Mouse (Mus musculus) 3T3-L1 (cell line): ENCODE results near the gene Alg9.
A peak's percentile ranks its signal among the peaks of the same experiment; 100 is the strongest.
"Not testable (repeated sequence)": the region's sequence is repeated elsewhere in the genome, so short reads cannot be mapped to it uniquely, and the experiment has no call there.

Experiments
- DNase-seq: peaks from one replicate; pipeline ENCODE4 v3.0.0-alpha.2; 2015; ENCODE audit warnings: low read depth, low spot score

The Alg9 gene

GRCm38 (mm10) chr9:50815666-50816065 lies 40.8 kb downstream of the Alg9 start:
- no peak for DNase-seq

- no peak for DNase-seq
These were observed 41.7 kb downstream of the Alg9 start for GRCm38 (mm10) chr9:50816512-50816911.

- no peak for DNase-seq
These were observed 43.2 kb downstream of the Alg9 start for GRCm38 (mm10) chr9:50818050-50818449.

- no peak for DNase-seq
These were observed 44.9 kb downstream of the Alg9 start for GRCm38 (mm10) chr9:50819716-50820115.

- DNase-seq = no peak
These were observed 46.8 kb downstream of the Alg9 start for GRCm38 (mm10) chr9:50821651-50822050.

GRCm38 (mm10) chr9:50822216-50822615 lies 47.4 kb downstream of the Alg9 start:
- no peak for DNase-seq

GRCm38 (mm10) chr9:50823779-50824453 lies 49.1 kb downstream of the Alg9 start:
- no peak for DNase-seq

GRCm38 (mm10) chr9:50831514-50831913 lies 56.7 kb downstream of the Alg9 start:
- DNase-seq = no peak

- DNase-seq = no peak
These were observed 57.3 kb downstream of the Alg9 start for GRCm38 (mm10) chr9:50832162-50832561.

- DNase-seq = not testable (repeated sequence)
These were observed 57.8 kb downstream of the Alg9 start for GRCm38 (mm10) chr9:50832582-50832981.

- DNase-seq = no peak
These were observed 59.0 kb downstream of the Alg9 start for GRCm38 (mm10) chr9:50833786-50834185.

- no peak for DNase-seq
These were observed 60.4 kb downstream of the Alg9 start for GRCm38 (mm10) chr9:50835068-50835705.

- DNase-seq = no peak
These were observed 61.3 kb downstream of the Alg9 start for GRCm38 (mm10) chr9:50836097-50836496.

- no peak for DNase-seq
These were observed 66.4 kb downstream of the Alg9 start for GRCm38 (mm10) chr9:50841079-50841789.

GRCm38 (mm10) chr9:50845081-50845480 lies 70.3 kb downstream of the Alg9 start, which contains the start of gene Ppp2r1b:
TSS of gene Ppp2r1b (plus strand) at chr9:50845301.
- DNase-seq = no peak

GRCm38 (mm10) chr9:50845547-50845946 lies 70.7 kb downstream of the Alg9 start:
- no peak for DNase-seq

- DNase-seq = no peak
These were observed 72.3 kb downstream of the Alg9 start for GRCm38 (mm10) chr9:50847133-50847532.

GRCm38 (mm10) chr9:50847606-50848368 lies 73.0 kb downstream of the Alg9 start:
- DNase-seq = no peak

GRCm38 (mm10) chr9:50848821-50849220 lies 74.0 kb downstream of the Alg9 start:
- DNase-seq = no peak

GRCm38 (mm10) chr9:50849249-50849648 lies 74.4 kb downstream of the Alg9 start:
- peak; percentile 95 for DNase-seq

- DNase-seq = no peak
These were observed 74.9 kb downstream of the Alg9 start for GRCm38 (mm10) chr9:50849755-50850154.

- DNase-seq = peak; percentile 52
These were observed 75.5 kb downstream of the Alg9 start for GRCm38 (mm10) chr9:50850271-50850670.
